ENCODE assay signal across 8 mouse cellular contexts in the genomic region with DNA sequence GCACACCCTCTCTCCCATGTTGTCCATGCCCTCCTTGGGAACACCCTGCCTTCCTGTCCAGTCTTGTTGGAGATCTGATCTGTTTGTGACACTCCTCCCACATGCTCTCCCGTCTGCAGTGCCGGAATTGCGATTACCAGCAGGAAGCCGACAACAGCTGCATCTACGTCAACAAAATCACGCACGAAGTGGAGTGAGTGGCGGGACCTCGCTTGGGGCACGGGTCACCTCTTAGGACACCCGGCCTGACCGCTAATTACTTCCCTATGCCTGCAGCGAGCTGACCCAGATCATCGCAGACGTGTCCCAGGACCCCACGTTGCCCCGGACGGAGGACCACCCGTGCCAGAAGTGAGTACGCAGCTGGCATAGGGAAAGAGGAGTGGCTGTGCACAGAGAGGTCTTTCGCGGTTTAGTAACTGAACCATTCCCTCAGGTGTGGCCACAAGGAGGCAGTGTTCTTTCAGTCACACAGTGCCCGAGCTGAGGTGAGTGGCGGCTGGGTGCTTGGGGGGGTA. TPM values are rescaled to one million over a fixed set of nuclear protein-coding genes. Genes with fewer than 3 reads are reported as not detected.
DNase-seq lines count a peak whose midpoint lies in the region; ATAC-seq and TF ChIP-seq lines count a peak whose summit lies in the region.

No protein-coding gene starts in this region.

- H3K27ac ChIP-seq in bone marrow, adult 2 months (ENCODE audit: control insufficient read depth, insufficient read depth, low read depth, low read length, poor library complexity) = peak overlapping the region; percentile 30
- no peak overlapping the region for H3K27ac ChIP-seq in embryonic fibroblast, embryonic 13.5 days (ENCODE audit: insufficient read depth, low read length)

- peaks cover 54% of the 10 kb centered on the region for H3K36me3 ChIP-seq in G1E (replicated peaks)

- no peak for TF ChIP-seq POLR2A in bone marrow, adult 2 months (IDR thresholded peaks at IDR 0.05; ENCODE audit: borderline replicate concordance, control insufficient read depth, low read depth, low read length)
- no peak for TF ChIP-seq POLR2A in embryonic fibroblast, embryonic 13.5 days (IDR thresholded peaks at IDR 0.05; ENCODE audit: low read depth, low read length)

- TF ChIP-seq CTCF in G1E (IDR thresholded peaks at IDR 0.05; ENCODE audit: low read depth, low read length) = no peak
- TF ChIP-seq CTCF in bone marrow, adult 2 months (IDR thresholded peaks at IDR 0.05; ENCODE audit: control insufficient read depth, insufficient read depth, low read length) = peak; percentile 57
- peak; percentile 52; the same call in 1 of the 2 replicates for TF ChIP-seq CTCF in embryonic fibroblast, embryonic 13.5 days (IDR thresholded peaks at IDR 0.05; ENCODE audit: borderline replicate concordance, insufficient read depth, low read length)

- peak; percentile 45 for DNase-seq in G1E (ENCODE audit: low spot score)
- DNase-seq in heart, postnatal 10 days = peak; percentile 59 to 78
- peak; percentile 25 to 32 for DNase-seq in layer of hippocampus, adult 8-10 months (ENCODE audit: low spot score in 2 of 2)
- peak; percentile 83 for DNase-seq in lung, postnatal 36 days
- DNase-seq in retina, postnatal 7 days (ENCODE audit: low read depth, low spot score) = peak; percentile 39

- no peak for ATAC-seq in G1E (ENCODE audit: extremely low read depth, insufficient number of reproducible peaks, low FRiP score, poor library complexity, severe bottlenecking)
- no peak for ATAC-seq in activated CD4-positive, CD25-positive, alpha-beta regulatory T cell, adult 4 months

- no peaks in the 10 kb centered on the region for H3K27me3 ChIP-seq in G1E (ENCODE audit: insufficient read depth, low read length)

- WGBS in bone marrow, adult 2 months = 3% methylated on average over 24 of the region's 24 CpGs

- intact Hi-C loops in heart, postnatal 10 days (cut with DNase I) = no loop called here

- no peaks in the 10 kb centered on the region for H3K9me3 ChIP-seq in G1E (replicated peaks)

- H3K4me1 ChIP-seq in G1E (ENCODE audit: insufficient read depth, low read depth, low read length) = peaks cover 28% of the 10 kb centered on the region
- peaks cover 1% of the 10 kb centered on the region; the same call in 1 of the 2 replicates for H3K4me1 ChIP-seq in bone marrow, adult 2 months (ENCODE audit: control insufficient read depth, insufficient read depth, low read length)
- no peaks in the 10 kb centered on the region; the same call in 1 of the 2 replicates for H3K4me1 ChIP-seq in embryonic fibroblast, embryonic 13.5 days (ENCODE audit: control insufficient read depth, insufficient read depth, low read length)

- peak overlapping the region; percentile 98 for H3K4me3 ChIP-seq in G1E (ENCODE audit: low read depth, low read length)
- peak overlapping the region; percentile 71 for H3K4me3 ChIP-seq in bone marrow, adult 2 months (replicated peaks; ENCODE audit: control insufficient read depth, low read depth, low read length)
- H3K4me3 ChIP-seq in embryonic fibroblast, embryonic 13.5 days (ENCODE audit: insufficient read depth, low read length) = peak overlapping the region; percentile 63

RNA-seq across cellular contexts. Expression of a gene that starts 0.6 kb away (rescaled TPM):
- 18.9 and 19.7 TPM in 2 replicates for total RNA-seq in G1E (2014; fragmentation: Nextera tagmentation)
- total RNA-seq in G1E (2017) = 30.8 and 38.1 TPM in 2 replicates
- 20.7 and 38.1 TPM in 2 replicates for polyA plus RNA-seq in G1E (2012)
- polyA plus RNA-seq in bone marrow, adult 2 months (2011; ENCODE audit: insufficient read depth, insufficient read length, low replicate concordance, missing spikeins) = 24.0 and 67.8 TPM in 2 replicates
- 83.5 and 90.8 TPM in 2 replicates for polyA plus RNA-seq in embryonic fibroblast, embryonic 13.5 days (2011; ENCODE audit: insufficient read length, low read depth, missing spikeins)
- total RNA-seq in heart, postnatal 10 days (2021) = 10 to 100 TPM; 68.5 to 76.1 TPM
- 100 to 1,000 TPM; 110 to 130 (median 118) TPM for total RNA-seq in layer of hippocampus, adult 8-10 months (2022)
- 100 to 1,000 TPM; 124 to 138 TPM for polyA plus RNA-seq in activated CD4-positive, CD25-positive, alpha-beta regulatory T cell, adult 4 months (2017; shearing (Covaris generic))

RNA-seq across cellular contexts. Expression of a gene that starts 0.9 kb away (rescaled TPM):
- 23.0 and 34.5 TPM in 2 replicates for total RNA-seq in G1E (2014; fragmentation: Nextera tagmentation)
- total RNA-seq in G1E (2017) = 58.7 and 66.6 TPM in 2 replicates
- polyA plus RNA-seq in G1E (2012) = 66.9 and 79.0 TPM in 2 replicates
- 41.5 and 50.8 TPM in 2 replicates for polyA plus RNA-seq in bone marrow, adult 2 months (2011; ENCODE audit: insufficient read depth, insufficient read length, low replicate concordance, missing spikeins)
- 52.0 and 53.4 TPM in 2 replicates for polyA plus RNA-seq in embryonic fibroblast, embryonic 13.5 days (2011; ENCODE audit: insufficient read length, low read depth, missing spikeins)
- total RNA-seq in heart, postnatal 10 days (2021) = 10 to 100 TPM; 55.5 to 60.7 TPM
- 10 to 100 TPM; 49.2 to 52.5 (median 49.3) TPM for total RNA-seq in layer of hippocampus, adult 8-10 months (2022)
- polyA plus RNA-seq in activated CD4-positive, CD25-positive, alpha-beta regulatory T cell, adult 4 months (2017; shearing (Covaris generic)) = 10 to 100 TPM; 43.3 to 55.7 TPM

RNA-seq across cellular contexts. Expression of a gene that starts 2.8 kb away (rescaled TPM):
- not detected in 2 replicates for total RNA-seq in G1E (2014; fragmentation: Nextera tagmentation)
- not detected in 2 replicates for total RNA-seq in G1E (2017)
- polyA plus RNA-seq in G1E (2012) = not detected in 2 replicates
- not detected in 2 replicates for polyA plus RNA-seq in bone marrow, adult 2 months (2011; ENCODE audit: insufficient read depth, insufficient read length, low replicate concordance, missing spikeins)
- polyA plus RNA-seq in embryonic fibroblast, embryonic 13.5 days (2011; ENCODE audit: insufficient read length, low read depth, missing spikeins) = not detected in 2 replicates
- not detected for total RNA-seq in heart, postnatal 10 days (2021)
- total RNA-seq in layer of hippocampus, adult 8-10 months (2022) = not detected
- not detected for polyA plus RNA-seq in activated CD4-positive, CD25-positive, alpha-beta regulatory T cell, adult 4 months (2017; shearing (Covaris generic))

RNA-seq across cellular contexts. Expression of a gene that starts 34.1 kb away (rescaled TPM):
- total RNA-seq in G1E (2014; fragmentation: Nextera tagmentation) (313 and 371 TPM in 2 replicates), G1E (2017) (182 and 204 TPM in 2 replicates)
- polyA plus RNA-seq in G1E (2012) = 98.4 and 131 TPM in 2 replicates
- polyA plus RNA-seq in bone marrow, adult 2 months (2011; ENCODE audit: insufficient read depth, insufficient read length, low replicate concordance, missing spikeins) = 120 and 171 TPM in 2 replicates
- polyA plus RNA-seq in embryonic fibroblast, embryonic 13.5 days (2011; ENCODE audit: insufficient read length, low read depth, missing spikeins) = 465 and 512 TPM in 2 replicates
- total RNA-seq in heart, postnatal 10 days (2021) = 100 to 1,000 TPM; 303 to 326 TPM
- 100 to 1,000 TPM; 196 to 240 (median 227) TPM for total RNA-seq in layer of hippocampus, adult 8-10 months (2022)
- polyA plus RNA-seq in activated CD4-positive, CD25-positive, alpha-beta regulatory T cell, adult 4 months (2017; shearing (Covaris generic)) = 10 to 100 TPM; 72.6 to 76.3 TPM

RNA-seq across cellular contexts. Expression of a gene that starts 47.2 kb away (rescaled TPM):
- total RNA-seq in G1E (2014; fragmentation: Nextera tagmentation) (1.4 and 2.2 TPM in 2 replicates), G1E (2017) (0.64 and 1.1 TPM in 2 replicates)
- polyA plus RNA-seq in G1E (2012) = 0.10 TPM in 1 of 2 replicates, not detected in the other
- not detected in 2 replicates for polyA plus RNA-seq in bone marrow, adult 2 months (2011; ENCODE audit: insufficient read depth, insufficient read length, low replicate concordance, missing spikeins)
- not detected in 2 replicates for polyA plus RNA-seq in embryonic fibroblast, embryonic 13.5 days (2011; ENCODE audit: insufficient read length, low read depth, missing spikeins)
- total RNA-seq in heart, postnatal 10 days (2021) = under 1 TPM; 0.20 to 0.26 TPM
- total RNA-seq in layer of hippocampus, adult 8-10 months (2022) = under 1 TPM in 2 of 4 experiments, not detected in 2; 0.41 to 0.77 TPM
- under 1 TPM; 0.33 to 0.48 TPM for polyA plus RNA-seq in activated CD4-positive, CD25-positive, alpha-beta regulatory T cell, adult 4 months (2017; shearing (Covaris generic))

Comparison
In these comparisons a context has a peak if more than half of its experiments do, and no peak if none do; other contexts are left out.
1. DNase-seq: peak in every context shown above with its lines; median percentile 83 in lung, postnatal 36 days; 68 in heart, postnatal 10 days; 45 in G1E; 39 in retina, postnatal 7 days; 28 in layer of hippocampus, adult 8-10 months.